Mouse (Mus musculus): Measurements from ENCODE around the gene Tspan5.

- TF ChIP-seq POLR2A (IDR thresholded peaks at IDR 0.05; ENCODE audit: extremely low read depth, insufficient read depth, low read length) (no peak), CTCF (IDR thresholded peaks at IDR 0.05; ENCODE audit: low read depth, low read length) (no peak)
Observed at GRCm38 (mm10) chr3:138855387-138855786, 113.4 kb downstream of the Tspan5 start.

Data from liver, adult 2 months (tissue).